Mouse (Mus musculus) megakaryocyte, embryonic 14.5 days (primary cell): ENCODE data around the gene Mgat4b. TPM values are rescaled to one million over a fixed set of nuclear protein-coding genes. Genes with fewer than 3 reads are reported as not detected.

Experiments
- H3K27me3 ChIP-seq: replicated peaks from 2 replicates; pipeline ENCODE3; 2012; ENCODE audit warnings: inconsistent platforms
- H3K36me3 ChIP-seq: replicated peaks from 2 replicates; pipeline ENCODE3; 2012; ENCODE audit warnings: low read length, inconsistent platforms, mixed read lengths
- H3K4me1 ChIP-seq: 2 replicates; pipeline ENCODE4 v1.6.1; 2012; ENCODE audit warnings: inconsistent platforms
- H3K4me3 ChIP-seq: replicated peaks from 2 replicates; pipeline ENCODE3; 2012; ENCODE audit warnings: moderate library complexity, mild to moderate bottlenecking, inconsistent platforms
- H3K9me3 ChIP-seq: 2 replicates; pipeline ENCODE4 v1.6.1; 2012; ENCODE audit warnings: inconsistent platforms
- FLI1 ChIP-seq: IDR thresholded peaks from 2 replicates; pipeline ENCODE4 v1.6.1; 2012; ENCODE audit warnings: low read length, inconsistent platforms, mixed read lengths
- GATA1 ChIP-seq: IDR thresholded peaks from 3 replicates; pipeline ENCODE4 v1.6.1; 2012; ENCODE audit warnings: mixed read lengths, low read length, inconsistent platforms, borderline replicate concordance
- polyA plus RNA-seq: library from polyadenylated mRNA; stranded (reverse); fragments of >175 nt; gene quantifications from 2 replicates; pipeline ENCODE4 v1.2.3, GENCODE M21; 2012; ENCODE audit warnings: low replicate concordance; ENCODE audit not compliant: insufficient read depth

The Mgat4b gene
- polyA plus RNA-seq, 1 experiment = 119 TPM

- no peak for TF ChIP-seq FLI1
- no peak for TF ChIP-seq GATA1
- H3K36me3 ChIP-seq = peaks cover 92% of the 10 kb centered on the region
- H3K4me1 ChIP-seq = peaks cover 23% of the 10 kb centered on the region
- H3K27me3 ChIP-seq = no peaks in the 10 kb centered on the region
- H3K4me3 ChIP-seq = no peak overlapping the region
- no peaks in the 10 kb centered on the region for H3K9me3 ChIP-seq
These were observed 11.8 kb upstream of the Mgat4b start for GRCm38 (mm10) chr11:50198916-50199315.

- peaks cover 95% of the 10 kb centered on the region for H3K36me3 ChIP-seq
- H3K4me1 ChIP-seq = peaks cover 26% of the 10 kb centered on the region
- no peak overlapping the region for H3K4me3 ChIP-seq
- H3K9me3 ChIP-seq = no peaks in the 10 kb centered on the region
- H3K27me3 ChIP-seq = no peaks in the 10 kb centered on the region
- TF ChIP-seq FLI1 (no peak), GATA1 (no peak)
These were observed 10.1 kb upstream of the Mgat4b start for GRCm38 (mm10) chr11:50200613-50201012.

- Histone ChIP-seq H3K4me1 (peaks cover 29% of the 10 kb centered on the region), H3K4me3 (no peak overlapping the region), H3K9me3 (no peaks in the 10 kb centered on the region), H3K36me3 (peaks cover 97% of the 10 kb centered on the region), H3K27me3 (no peaks in the 10 kb centered on the region)
- no peak for TF ChIP-seq FLI1
- TF ChIP-seq GATA1 = no peak
These were observed 9.1 kb upstream of the Mgat4b start for GRCm38 (mm10) chr11:50201590-50201989.

- Histone ChIP-seq H3K9me3 (no peaks in the 10 kb centered on the region), H3K4me1 (peaks cover 44% of the 10 kb centered on the region), H3K36me3 (peaks cover 97% of the 10 kb centered on the region), H3K4me3 (no peak overlapping the region), H3K27me3 (no peaks in the 10 kb centered on the region)
- TF ChIP-seq GATA1 (no peak), FLI1 (no peak)
These were observed 7.3 kb upstream of the Mgat4b start for GRCm38 (mm10) chr11:50203302-50203827.

GRCm38 (mm10) chr11:50205434-50205833, 5.3 kb upstream of the Mgat4b start:
- Histone ChIP-seq H3K4me1 (peaks cover 52% of the 10 kb centered on the region), H3K36me3 (peaks cover 87% of the 10 kb centered on the region), H3K4me3 (no peak overlapping the region), H3K9me3 (no peaks in the 10 kb centered on the region), H3K27me3 (no peaks in the 10 kb centered on the region)
- TF ChIP-seq FLI1 (no peak), GATA1 (no peak)

- no peak overlapping the region for H3K4me3 ChIP-seq
- peaks cover 81% of the 10 kb centered on the region for H3K36me3 ChIP-seq
These were observed 4.7 kb upstream of the Mgat4b start for GRCm38 (mm10) chr11:50206037-50206436.

GRCm38 (mm10) chr11:50207344-50207743, 3.3 kb upstream of the Mgat4b start:
- Histone ChIP-seq H3K4me3 (peak overlapping the region; percentile 81), H3K4me1 (peaks cover 69% of the 10 kb centered on the region), H3K36me3 (peaks cover 68% of the 10 kb centered on the region), H3K27me3 (no peaks in the 10 kb centered on the region), H3K9me3 (no peaks in the 10 kb centered on the region)
- TF ChIP-seq FLI1 (no peak), GATA1 (no peak)

More at GRCm38 (mm10) chr11:50206037-50206436, 4.7 kb upstream of the Mgat4b start:
- Histone ChIP-seq H3K9me3 (no peaks in the 10 kb centered on the region), H3K4me1 (peaks cover 56% of the 10 kb centered on the region), H3K27me3 (no peaks in the 10 kb centered on the region)
- TF ChIP-seq GATA1 = no peak
- no peak for TF ChIP-seq FLI1

GRCm38 (mm10) chr11:50208039-50208438, 2.7 kb upstream of the Mgat4b start:
- no peak for TF ChIP-seq FLI1
- no peak for TF ChIP-seq GATA1
- Histone ChIP-seq H3K4me3 (peak overlapping the region; percentile 75), H3K9me3 (no peaks in the 10 kb centered on the region), H3K27me3 (no peaks in the 10 kb centered on the region), H3K36me3 (peaks cover 61% of the 10 kb centered on the region), H3K4me1 (peaks cover 76% of the 10 kb centered on the region)

GRCm38 (mm10) chr11:50210101-50210504, 587 bp upstream of the Mgat4b start:
- TF ChIP-seq FLI1 (no peak), GATA1 (no peak)
- Histone ChIP-seq H3K36me3 (peaks cover 41% of the 10 kb centered on the region), H3K9me3 (no peaks in the 10 kb centered on the region), H3K4me3 (peak overlapping the region; percentile 97), H3K27me3 (no peaks in the 10 kb centered on the region), H3K4me1 (peaks cover 74% of the 10 kb centered on the region)

- H3K4me1 ChIP-seq = peaks cover 76% of the 10 kb centered on the region
- H3K4me3 ChIP-seq = peak overlapping the region; percentile 97
- H3K36me3 ChIP-seq = peaks cover 37% of the 10 kb centered on the region
- no peaks in the 10 kb centered on the region for H3K9me3 ChIP-seq
- H3K27me3 ChIP-seq = no peaks in the 10 kb centered on the region
- TF ChIP-seq FLI1 (no peak), GATA1 (no peak)
These were observed 801 bp downstream of the Mgat4b start for GRCm38 (mm10) chr11:50211322-50212059.
